Mouse (Mus musculus) kidney, postnatal 4 days (tissue): Measurements from ENCODE around the gene Izumo4.
A peak's percentile ranks its signal among the peaks of the same experiment; 100 is the strongest.

Experiments
- DNase-seq, 2 experiments: peaks; one replicate each; pipeline ENCODE4 v3.0.0; 2021; ENCODE audit warnings: mixed read lengths in 2 of 2

Izumo4 gene

DNA sequence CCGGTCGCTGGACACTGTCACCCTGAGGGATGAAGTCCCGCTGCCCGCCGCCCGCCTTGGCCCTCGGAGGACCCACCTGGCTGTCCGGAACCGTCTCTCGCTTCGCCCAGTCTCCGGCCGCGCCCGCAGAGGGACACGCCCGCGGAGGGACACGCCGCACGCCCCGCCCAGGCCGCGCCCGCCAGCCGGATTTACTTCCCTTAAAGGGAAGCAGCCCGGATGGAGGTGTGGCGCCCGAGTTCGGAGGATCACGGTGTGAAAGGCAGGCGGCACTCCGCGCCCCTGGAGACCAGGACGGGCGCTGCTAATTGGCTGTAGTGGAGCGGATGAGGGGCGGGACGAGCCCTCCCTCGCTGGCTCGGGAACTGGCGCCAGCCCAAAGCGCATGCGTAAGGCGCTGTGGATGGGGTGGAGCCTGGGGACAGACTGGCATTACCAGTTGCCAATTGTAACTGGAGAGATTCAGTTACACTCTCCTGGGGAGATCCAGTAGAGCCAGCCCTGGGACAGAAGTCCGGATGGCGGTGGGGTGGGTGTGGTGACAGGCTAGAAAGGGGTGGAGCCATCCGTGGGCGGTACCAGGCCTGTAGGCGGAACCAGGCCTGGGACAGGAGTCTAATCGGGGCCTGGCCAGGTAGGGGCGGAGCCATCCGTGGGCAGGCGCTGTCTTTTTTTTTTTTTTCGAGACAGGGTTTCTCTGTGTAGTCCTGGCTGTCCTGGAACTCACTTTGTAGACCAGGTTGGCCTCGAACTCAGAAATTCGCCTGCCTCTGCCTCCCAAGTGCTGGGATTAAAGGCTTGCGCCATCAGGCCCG is at the start of gene Izumo4, which contains the start of gene Mob3a:
Izumo4 (plus strand) TSS at position 464 of the 815 bp plus-strand sequence.
Mob3a (minus strand) TSS at position 257 of the 815 bp plus-strand sequence.
- peak; percentile 98 to 99 for DNase-seq

DNA sequence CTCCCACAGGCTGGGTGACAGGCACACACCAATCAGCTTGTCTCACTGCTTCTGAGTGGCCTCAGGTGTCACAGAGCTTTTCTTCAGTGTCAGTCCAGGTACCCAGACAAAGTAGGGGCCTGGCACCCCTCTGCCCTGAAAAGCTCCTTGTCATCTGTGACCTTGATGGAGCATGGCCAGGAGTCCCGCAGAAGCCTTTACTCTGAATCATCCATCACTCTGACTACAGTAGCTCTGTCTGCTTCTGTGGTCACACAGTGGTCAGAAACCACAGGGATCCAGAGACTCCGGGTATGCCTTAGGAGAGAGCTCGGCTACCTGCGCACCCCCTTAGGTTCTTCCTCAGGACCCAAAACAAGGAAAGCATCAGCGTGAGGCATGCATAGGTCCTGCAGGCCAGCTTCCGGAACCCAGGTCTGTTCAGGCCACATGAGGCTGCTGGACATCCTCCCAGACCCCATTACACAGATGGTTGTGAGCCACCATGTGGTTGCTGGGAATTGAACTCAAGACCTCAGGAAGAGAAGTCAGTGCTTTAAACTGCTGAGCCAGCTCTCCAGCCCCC is 48.7 kb upstream of the Izumo4 start:
- DNase-seq = no peak

DNA sequence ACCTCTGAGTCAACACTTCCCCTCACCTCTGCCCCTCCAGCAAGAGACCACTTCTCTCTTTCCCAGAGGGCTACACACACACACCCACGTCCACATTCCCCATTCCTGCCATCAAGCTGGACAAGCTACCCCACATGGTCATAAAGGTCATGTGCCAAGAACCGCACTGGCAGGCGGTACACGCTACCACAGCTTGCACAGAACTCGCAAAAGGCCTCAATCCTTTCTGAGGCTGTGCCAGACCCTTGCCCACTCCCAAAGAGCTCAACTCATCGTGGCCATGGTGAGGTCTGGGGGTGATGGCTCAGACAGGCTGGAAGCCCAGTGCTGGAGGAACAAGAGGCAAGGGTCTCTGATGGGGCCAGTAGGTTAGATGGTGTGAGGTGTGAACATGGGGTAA is 47.1 kb upstream of the Izumo4 start:
- no peak for DNase-seq

DNA sequence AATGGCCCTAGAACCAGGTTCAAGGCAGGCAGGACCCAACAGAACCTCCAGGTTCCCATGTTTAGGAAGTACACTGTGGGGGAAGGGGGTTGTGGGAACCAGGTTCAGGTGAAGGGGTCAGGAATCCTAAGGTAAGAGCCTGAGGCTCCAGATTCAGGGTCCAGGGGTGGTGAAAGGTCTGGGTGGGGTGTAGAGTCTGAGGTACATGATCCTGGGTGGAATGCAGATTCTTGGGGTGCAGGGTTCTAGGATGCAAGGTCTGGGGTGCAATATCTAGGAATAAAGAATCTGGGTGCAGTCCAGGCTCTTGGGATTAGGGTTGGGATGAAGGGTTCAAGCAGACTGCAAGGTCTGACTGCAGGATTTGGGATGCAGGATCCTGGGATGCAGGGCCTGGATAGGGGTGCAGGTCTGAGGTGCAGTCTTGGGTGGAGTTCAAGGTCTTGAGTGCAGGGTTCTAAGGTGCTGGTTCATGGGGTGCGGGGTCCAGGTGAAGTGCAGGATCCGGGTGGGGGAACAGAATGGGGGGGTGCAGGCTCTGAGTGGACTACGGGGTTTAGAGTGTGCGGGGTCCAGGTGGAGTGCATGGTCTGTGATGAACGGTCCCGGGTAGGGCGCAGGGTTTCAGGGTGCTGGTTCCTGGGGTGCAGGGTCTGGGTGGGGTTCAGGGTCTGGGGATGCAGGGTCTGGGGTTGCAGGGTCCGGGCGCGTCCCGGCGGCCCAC is 46.4 kb upstream of the Izumo4 start:
- no peak for DNase-seq

DNA sequence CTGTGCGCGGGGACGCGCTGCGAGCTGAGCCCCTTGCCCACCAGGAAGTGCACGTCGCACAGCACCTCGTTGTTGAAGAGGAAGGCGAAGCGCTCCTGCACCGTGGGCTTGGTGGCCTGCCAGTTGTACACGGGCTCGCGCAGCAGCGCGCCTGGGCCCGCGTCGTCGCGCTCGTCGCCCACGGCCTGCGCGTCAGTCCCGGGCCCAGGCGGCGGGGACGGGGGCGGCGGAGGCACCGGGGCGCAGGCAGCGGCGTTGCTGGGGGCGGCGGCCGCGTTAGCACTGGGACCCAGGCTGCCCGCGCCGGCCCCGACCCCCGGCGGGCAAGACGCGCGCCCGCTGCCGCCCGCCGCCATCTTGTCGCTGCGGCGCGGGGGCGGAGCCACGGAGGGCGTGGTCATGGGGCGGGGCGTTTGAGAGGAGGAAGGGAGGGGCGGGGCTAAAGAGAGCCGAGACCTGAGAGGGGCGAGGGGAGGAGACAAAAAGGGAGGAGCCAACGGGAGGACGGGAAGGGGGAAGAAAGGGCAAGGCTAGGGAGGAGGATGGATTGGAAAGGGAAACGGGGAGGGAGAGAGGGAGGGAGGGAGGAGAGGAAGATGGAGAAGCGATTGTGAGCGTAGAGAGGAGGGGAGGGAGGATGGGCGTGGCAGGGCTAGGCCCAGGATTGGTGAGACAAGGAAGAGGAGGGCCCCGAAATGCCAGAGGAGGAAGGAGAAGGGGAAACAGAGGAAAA is 45.7 kb upstream of the Izumo4 start:
- DNase-seq = peak; percentile 99

DNA sequence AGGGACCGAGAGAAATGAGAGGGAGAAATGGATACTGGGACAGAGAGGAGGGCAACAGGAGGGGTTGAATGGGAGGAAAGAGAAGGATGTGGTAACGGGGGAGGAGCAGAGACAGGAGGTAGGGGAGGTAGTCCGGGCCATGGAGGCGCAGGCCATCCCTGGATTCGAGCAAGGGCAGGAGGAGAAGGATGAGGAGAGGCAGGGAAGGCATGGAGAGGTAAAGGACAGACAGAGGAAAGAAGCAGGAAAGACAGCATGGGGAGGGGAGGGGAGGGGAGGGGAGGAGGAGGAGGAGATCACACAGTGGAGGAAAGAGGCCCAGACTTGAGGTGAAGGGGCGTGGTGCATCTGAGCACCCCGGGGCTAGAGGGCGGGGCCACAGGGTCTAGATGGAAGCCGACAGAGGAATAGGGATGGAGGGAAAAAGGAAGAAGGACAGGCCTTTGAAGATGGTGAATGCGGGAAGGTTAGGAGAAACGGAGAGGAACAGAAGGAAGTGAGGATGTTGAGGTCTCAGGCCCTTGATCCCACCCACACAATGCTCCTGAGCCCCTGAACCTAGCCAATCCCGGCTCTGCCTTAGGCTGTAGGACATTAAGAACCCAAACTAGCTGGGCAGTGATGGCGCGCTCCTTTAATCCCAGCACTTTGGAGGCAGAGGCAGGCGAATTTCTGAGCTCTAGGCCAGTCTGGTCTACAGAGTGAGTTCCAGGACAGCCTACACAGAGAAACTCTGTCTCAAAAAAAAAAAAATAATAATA is 44.9 kb upstream of the Izumo4 start, which contains the start of gene Btbd2:
Btbd2 (minus strand) TSS at position 209 of the 761 bp plus-strand sequence.
- DNase-seq = peak; percentile 44 to 60

DNA sequence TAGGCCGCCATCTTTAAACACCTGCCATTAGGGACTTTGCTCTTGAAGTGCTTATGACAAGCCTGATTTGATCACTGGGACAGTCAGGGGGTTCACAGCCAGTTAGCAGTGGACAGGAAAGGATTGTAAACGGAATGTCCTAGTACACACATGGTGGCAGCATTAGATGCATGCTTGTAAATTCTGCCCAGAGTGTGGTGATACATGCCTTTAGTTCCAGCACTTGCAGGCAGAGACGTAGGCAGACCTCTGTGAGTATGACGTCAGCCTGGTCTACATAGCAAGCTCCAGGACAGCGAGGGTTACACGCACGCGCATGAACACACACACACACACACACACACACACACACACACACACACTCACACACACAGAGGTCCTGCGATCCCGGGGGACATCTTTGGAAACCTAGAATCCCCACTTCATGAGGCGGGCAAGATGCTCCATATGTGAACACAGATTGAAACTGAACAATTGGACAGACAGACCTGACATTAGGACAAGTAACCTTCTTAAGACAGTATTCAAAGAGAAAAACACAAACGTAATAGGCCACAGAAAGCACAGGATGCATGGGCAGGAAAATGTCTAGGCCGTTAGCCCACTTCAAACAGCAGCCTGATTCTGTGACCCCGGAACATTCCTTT is 43.7 kb upstream of the Izumo4 start:
- DNase-seq = no peak

DNA sequence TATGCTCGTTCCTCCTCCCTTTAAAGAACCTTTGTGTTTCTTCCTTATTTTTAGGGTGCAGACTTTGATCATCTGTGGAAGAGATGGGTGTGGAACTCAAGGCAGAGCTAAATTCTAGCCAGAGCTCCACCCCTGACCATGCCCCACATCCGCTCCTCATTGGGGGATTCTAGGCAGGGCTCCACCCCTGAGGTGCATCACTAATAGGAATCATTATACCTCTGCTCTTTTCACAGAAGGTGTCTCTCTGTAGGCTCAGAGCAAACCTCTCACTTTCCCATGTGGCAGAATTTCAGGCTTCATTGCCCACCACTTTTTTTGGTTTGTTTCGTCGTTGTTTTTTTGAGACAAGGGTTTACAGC is 43.2 kb upstream of the Izumo4 start:
- DNase-seq = no peak

DNA sequence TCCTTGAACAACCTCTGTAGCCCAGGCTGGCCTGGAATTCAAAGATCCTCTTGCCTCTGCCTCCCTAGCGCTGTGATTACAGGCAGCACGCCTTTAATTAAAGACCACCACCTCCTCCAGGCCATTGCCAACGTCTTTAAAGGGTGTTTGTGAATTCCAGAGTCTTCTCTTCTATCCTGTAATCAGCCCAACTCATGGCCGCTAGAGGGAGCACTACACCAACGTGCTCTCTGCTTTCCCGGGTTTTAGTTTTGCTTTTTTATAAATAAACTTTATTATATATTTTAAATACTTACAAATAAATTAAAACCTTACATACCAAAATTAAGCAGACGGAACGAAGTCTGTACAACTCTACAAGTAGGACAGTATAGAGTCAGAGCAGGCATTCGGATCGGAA is 42.8 kb upstream of the Izumo4 start:
- peak; percentile 90 to 91 for DNase-seq

DNA sequence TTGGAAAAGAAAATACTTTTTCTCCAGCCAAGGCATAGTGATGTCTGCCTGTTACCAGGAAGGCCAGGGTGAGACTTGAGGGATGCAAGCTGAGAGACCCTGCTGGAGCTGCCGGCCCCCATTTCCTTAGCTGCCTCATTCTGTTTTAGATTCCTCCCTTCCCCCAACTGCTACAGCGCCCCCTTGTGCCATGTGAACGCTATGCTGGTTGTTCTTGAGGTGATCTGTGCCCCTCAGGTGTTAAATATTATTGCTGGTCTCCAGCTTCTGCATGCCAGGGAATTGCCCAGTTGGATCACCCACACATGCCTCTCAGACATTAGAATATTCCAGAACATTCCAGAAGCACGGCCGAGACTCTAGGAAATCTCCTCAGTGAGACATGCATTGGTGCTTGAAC is 40.8 kb upstream of the Izumo4 start:
- DNase-seq = peak; percentile 84 to 87

DNA sequence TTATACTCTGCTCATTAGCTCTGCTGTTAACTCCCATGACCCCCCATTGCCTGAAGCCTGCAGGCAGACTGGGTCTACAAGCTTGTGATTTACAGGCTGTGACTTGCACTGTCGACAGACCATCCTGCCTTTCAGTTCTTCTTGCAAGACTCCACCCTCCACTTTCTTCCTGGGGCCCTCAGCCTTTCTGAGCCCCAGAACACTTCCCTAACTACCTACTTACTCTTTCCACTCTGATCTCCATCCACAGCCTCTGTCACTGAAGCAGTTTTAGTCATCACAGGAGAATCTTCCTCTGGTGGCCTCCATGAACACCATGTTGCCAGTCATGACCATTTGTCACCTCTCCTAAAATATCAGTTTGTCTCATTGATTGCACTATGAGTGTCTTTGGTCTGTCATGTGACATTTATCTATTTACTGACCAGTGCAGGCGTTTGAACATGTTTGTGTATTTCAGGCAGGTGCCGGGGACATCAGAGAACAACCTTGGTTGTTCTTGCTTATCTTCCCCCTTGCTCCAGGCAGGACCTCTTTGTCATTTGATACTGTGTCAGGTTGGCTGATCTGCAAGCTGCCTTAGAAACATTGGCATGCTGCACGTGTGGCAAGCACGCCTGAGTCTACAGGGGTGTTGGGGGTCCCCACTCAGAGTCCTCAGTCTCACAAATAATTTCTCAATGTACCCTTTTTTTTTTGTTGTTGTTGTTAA is 38.3 kb upstream of the Izumo4 start:
- DNase-seq = no peak

DNA sequence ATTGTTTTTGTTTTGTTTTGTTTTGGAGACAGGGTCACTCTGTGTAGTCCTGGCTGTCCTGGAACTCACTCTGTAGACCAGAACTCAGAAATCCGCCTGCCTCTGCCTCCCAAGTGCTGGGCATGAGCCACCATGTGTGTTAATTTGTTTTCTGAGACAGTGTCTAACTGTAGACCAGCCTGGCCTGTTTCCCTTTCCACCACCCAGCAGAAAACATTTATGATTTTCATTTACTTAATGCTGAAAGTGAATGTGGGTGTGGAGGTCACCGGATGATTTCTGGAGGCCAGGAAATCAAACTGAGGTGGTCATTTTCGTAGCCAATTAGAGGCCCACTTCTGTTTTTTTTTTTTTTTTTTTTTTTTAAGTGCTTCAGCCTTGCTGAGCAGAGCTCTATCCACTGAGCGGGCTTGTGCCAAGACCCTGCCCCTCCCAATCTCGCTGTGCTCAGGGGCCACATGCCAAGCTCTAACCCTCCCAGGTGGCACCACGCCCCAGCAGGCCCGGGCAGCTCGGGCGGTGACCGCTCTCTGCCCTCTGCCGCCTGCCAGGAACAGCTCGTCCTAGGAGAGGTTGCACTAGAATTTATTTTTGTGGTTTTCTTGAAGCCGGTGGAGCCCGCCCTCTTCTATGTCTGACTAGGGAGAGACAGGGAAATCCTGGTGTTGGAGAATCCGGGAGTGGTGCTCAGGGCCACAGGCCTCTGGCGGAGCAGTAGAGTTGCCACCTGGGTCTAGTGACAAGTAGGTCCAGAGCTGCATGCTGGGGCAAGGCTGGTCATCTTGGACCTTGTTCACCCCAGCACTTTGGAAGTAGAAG is 37.6 kb upstream of the Izumo4 start:
- peak; percentile 78 to 88 for DNase-seq

DNA sequence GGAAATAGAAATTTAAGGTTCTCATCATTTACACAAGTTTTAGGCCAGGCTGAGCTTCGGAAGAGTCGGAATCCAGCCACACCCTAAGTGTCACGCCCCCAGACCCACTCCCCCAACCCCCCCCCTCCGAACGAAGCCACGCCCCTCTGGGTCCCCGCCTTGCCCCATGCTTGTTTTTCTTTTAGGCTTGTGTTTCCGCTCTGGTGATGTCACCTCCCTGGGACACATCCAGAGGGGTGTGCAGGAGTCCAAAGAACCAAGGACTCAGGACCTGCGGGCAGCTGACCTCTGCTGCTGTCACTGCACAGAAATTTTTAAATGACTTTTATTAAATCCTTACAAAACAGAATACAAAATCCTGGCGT is 37.0 kb upstream of the Izumo4 start:
- peak; percentile 77 to 83 for DNase-seq

DNA sequence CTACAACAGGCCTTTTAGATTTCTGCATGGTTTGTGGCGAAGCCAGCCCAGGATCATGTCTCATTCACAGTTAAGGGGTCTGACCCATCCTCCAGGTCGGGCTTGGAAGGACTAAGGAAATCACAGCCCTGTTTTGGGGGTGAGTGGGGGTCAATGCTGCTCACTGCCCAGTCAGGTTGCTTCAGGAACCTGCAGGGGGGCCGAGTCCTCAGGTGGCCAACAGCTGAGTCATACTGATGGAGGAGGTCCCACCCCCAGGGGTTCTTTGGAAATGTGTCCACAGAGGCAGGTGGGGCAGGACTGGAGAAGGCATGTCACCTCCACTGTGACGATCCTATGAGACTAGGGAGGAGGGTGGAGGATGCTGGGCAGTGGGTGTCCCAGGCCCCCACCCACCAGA is 36.5 kb upstream of the Izumo4 start:
- DNase-seq = peak in 1 of 2 experiments; percentile 37

DNA sequence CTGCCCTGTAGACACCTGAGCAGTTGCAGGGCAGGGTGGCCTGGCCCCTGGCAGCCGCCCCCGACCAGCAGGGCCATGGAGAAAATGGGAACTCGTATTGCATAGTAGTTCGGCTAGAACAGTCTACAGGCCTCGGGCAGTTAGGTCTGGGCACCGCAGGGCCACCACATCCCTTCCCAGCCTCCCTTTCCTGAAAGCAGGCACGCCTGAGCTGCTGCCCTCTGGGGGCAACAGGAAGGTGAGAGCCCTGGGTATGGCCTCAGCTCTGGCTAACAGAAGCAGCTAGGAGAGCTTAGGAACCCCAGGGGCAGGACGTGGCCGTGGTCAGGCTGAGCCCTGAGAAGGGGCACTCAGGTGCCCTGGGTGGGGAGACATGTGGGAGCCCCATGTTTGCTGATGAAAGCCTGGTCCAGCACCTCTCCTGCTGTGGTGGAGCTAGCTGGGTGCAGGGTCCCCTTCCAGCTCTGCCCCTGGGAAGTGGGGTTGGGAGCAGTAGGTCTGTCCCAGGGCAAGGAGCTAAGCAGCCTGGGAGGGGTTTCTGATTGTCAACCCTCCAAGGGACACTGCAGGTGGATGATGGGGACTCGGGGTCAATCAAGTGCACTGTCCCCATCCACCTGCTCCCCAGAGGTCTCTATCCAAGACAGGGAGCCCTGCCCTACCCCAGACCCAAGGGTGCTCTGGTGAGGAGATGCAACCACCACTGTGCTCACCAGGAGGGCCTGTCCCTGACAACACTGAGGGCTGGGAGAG is 35.8 kb upstream of the Izumo4 start:
- DNase-seq = peak; percentile 35 to 57

DNA sequence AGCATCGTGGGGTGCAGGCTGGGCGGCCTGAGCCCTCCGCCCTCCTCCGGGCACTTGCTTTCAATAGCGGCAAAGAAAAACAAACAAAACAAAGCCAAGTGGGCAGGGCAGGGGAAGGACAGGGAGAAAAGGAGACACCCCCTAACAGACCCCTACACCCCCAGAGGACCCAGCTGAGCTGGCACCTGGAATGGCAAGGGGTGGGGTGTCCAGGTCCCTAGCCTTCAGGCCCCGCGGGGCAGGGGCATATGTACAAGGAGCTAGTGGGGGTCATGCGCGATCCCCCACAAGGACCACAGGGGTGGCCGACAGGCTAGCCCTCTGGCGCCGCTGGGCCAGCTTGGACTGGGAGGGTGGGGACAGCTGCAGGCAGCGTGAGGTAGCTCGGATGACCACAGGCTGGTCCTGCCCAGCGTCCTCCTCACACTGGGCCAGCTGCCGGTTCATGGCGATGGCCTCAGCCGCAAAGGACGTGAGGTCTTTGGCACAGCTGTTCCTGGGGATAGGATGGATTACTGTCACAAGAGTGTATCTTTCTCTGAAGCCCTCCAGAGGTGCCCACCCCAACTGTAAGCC is 35.1 kb upstream of the Izumo4 start:
- no peak for DNase-seq

DNA sequence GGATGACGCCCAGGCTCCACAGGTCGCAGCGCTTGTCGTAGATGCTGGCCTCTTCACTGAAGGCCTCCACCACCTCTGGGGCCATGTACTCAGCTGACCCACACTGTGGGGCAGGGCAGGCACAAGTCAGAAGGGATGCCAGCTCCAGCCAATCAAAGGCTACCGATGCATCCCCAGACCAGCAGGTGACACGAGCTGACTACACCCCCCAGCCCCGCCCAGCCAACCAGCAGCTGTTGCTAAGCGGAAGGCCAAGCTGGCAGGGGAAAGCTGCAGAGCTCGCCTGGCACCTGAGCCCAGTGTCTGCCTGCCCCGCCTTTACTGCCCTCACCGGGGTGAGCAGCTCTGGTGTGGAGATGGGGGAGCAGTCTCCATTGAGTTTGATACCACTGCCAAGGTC is 33.4 kb upstream of the Izumo4 start:
- peak; percentile 27 to 54 for DNase-seq

DNA sequence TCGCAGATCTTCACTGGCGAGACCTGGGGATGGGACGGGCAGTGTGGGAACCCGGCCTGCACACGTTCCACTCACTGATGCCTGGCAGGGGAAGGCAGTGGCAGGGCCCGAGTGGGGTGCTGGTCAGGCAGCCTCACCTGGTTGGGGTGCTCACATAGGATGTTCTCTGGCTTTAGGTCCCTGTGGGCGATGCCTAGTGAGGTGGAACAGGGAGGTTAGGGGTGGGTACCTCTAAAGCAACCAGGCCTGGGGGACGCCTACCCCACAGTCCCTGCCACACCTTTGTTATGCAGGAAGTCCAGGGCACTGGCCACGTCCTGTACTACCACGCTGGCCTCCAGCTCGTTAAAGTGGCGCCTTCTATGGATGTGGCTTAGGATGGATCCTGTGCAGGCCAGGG is 33.0 kb upstream of the Izumo4 start:
- DNase-seq = no peak
